Mouse (Mus musculus) MEL (cell line): ENCODE measurements around the gene Ephx4. TPM values are rescaled to one million over a fixed set of nuclear protein-coding genes. Genes with fewer than 3 reads are reported as not detected.
A peak's percentile ranks its signal among the peaks of the same experiment; 100 is the strongest.

Source experiments
- DNase-seq: peaks from one replicate; pipeline ENCODE4 v3.0.0; 2011; ENCODE audit warnings: low read depth, low spot score
- H3K27ac ChIP-seq: 2 replicates; pipeline ENCODE4 v1.5.1; 2012; ENCODE audit warnings: low read depth, mild to moderate bottlenecking, control low read depth, low read length, moderate library complexity; ENCODE audit not compliant: control insufficient read depth
- H3K27me3 ChIP-seq, 2 experiments: fragments of 150-350 bp in 1 of 2; sonication (generic) in 1 of 2; 2 replicates each; pipeline ENCODE4 v1.6.1; 2012; ENCODE audit warnings: low read length in 2 of 2, mild to moderate bottlenecking in 2 of 2, improper control_type of control experiment in 1 of 2, moderate library complexity in 1 of 2; ENCODE audit not compliant: insufficient read depth in 2 of 2, control insufficient read depth in 1 of 2
- H3K36me3 ChIP-seq, 2 experiments: 2 replicates each; pipeline ENCODE4 v1.6.1; 2012 to 2014; ENCODE audit warnings: low read length in 2 of 2, improper control_type of control experiment in 1 of 2, inconsistent platforms in 1 of 2, mild to moderate bottlenecking in 1 of 2; ENCODE audit not compliant: insufficient read depth in 2 of 2, control insufficient read depth in 1 of 2
- H3K4me1 ChIP-seq, 2 experiments: fragments of 150-350 bp in 1 of 2; sonication (generic) in 1 of 2; 2 replicates each; pipeline ENCODE4 v1.6.1; 2012; ENCODE audit warnings: low read length in 2 of 2, improper control_type of control experiment in 1 of 2, mild to moderate bottlenecking in 1 of 2; ENCODE audit not compliant: insufficient read depth in 2 of 2, control insufficient read depth in 1 of 2
- H3K4me3 ChIP-seq, 2 experiments: fragments of 150-350 bp in 1 of 2; sonication (generic) in 1 of 2; 2 replicates each; pipeline ENCODE4 v1.5.1; 2012; ENCODE audit warnings: low read depth in 2 of 2, low read length in 2 of 2, mild to moderate bottlenecking in 2 of 2, moderate library complexity in 2 of 2, control low read depth in 1 of 2, improper control_type of control experiment in 1 of 2; ENCODE audit not compliant: control insufficient read depth in 1 of 2, insufficient read depth in 1 of 2
- H3K79me2 ChIP-seq: 2 replicates; pipeline ENCODE4 v1.6.1; 2012; ENCODE audit warnings: mild to moderate bottlenecking, low read length, moderate library complexity; ENCODE audit not compliant: control insufficient read depth, poor library complexity, insufficient read depth
- H3K9ac ChIP-seq: 2 replicates; pipeline ENCODE4 v1.6.1; 2012; ENCODE audit warnings: low read depth, mild to moderate bottlenecking, control low read depth, low read length, moderate library complexity; ENCODE audit not compliant: control insufficient read depth, poor library complexity, severe bottlenecking
- H3K9me3 ChIP-seq: fragments of 150-350 bp; sonication (generic); replicated peaks from 2 replicates; pipeline ENCODE4 v1.6.1; 2012; ENCODE audit warnings: mild to moderate bottlenecking, low read length, improper control_type of control experiment, moderate library complexity; ENCODE audit not compliant: insufficient read depth
- CHD1 ChIP-seq: IDR thresholded peaks from 2 replicates; pipeline ENCODE4 v1.6.1; 2012; ENCODE audit warnings: low read depth, mild to moderate bottlenecking, inconsistent platforms, low read length, improper control_type of control experiment
- CHD2 ChIP-seq: IDR thresholded peaks from 2 replicates; pipeline ENCODE4 v1.6.1; 2011; ENCODE audit warnings: low read length, improper control_type of control experiment
- CTCF ChIP-seq, 3 experiments: IDR thresholded peaks in 2 of 3; conservative IDR thresholded peaks in 1 of 3; 2 replicates each; pipeline ENCODE4 v1.5.1; 2011 to 2012; ENCODE audit warnings: low read length in 3 of 3, low read depth in 2 of 3, mild to moderate bottlenecking in 2 of 3, improper control_type of control experiment in 1 of 3, inconsistent platforms in 1 of 3, mixed read lengths in 1 of 3, moderate library complexity in 1 of 3; ENCODE audit not compliant: control insufficient read depth in 1 of 3, insufficient read depth in 1 of 3, poor library complexity in 1 of 3, severe bottlenecking in 1 of 3
- E2F4 ChIP-seq: IDR thresholded peaks from 2 replicates; pipeline ENCODE4 v1.6.1; 2011; ENCODE audit warnings: low read depth, low read length, improper control_type of control experiment, borderline replicate concordance
- EP300 ChIP-seq, 2 experiments: IDR thresholded peaks; 2 replicates each; pipeline ENCODE4 v1.6.1; 2011; ENCODE audit warnings: improper control_type of control experiment in 2 of 2, low read length in 2 of 2, low read depth in 1 of 2, mild to moderate bottlenecking in 1 of 2
- GABPA ChIP-seq: IDR thresholded peaks from 2 replicates; pipeline ENCODE4 v1.6.1; 2012; ENCODE audit warnings: low read depth, mild to moderate bottlenecking, inconsistent platforms, low read length, improper control_type of control experiment, moderate library complexity
- HCFC1 ChIP-seq: IDR thresholded peaks from 2 replicates; pipeline ENCODE4 v1.6.1; 2012; ENCODE audit warnings: low read depth, mild to moderate bottlenecking, inconsistent platforms, low read length, improper control_type of control experiment, moderate library complexity
- JUND ChIP-seq: IDR thresholded peaks from 2 replicates; pipeline ENCODE4 v1.6.1; 2011; ENCODE audit warnings: low read depth, mild to moderate bottlenecking, improper control_type of control experiment, low read length
- KAT2A ChIP-seq: conservative IDR thresholded peaks from 2 replicates; pipeline ENCODE4 v1.6.1; 2012; ENCODE audit warnings: low read depth, low read length, improper control_type of control experiment, inconsistent platforms
- MAX ChIP-seq: IDR thresholded peaks from 2 replicates; pipeline ENCODE4 v1.6.1; 2011; ENCODE audit warnings: low read length, improper control_type of control experiment
- MAZ ChIP-seq: IDR thresholded peaks from 2 replicates; pipeline ENCODE4 v1.6.1; 2012; ENCODE audit warnings: low read depth, mild to moderate bottlenecking, inconsistent platforms, low read length, improper control_type of control experiment
- MEF2A ChIP-seq: IDR thresholded peaks from 2 replicates; pipeline ENCODE4 v1.6.1; 2014; ENCODE audit warnings: low read depth, mild to moderate bottlenecking, inconsistent platforms, low read length, improper control_type of control experiment; ENCODE audit not compliant: poor library complexity, insufficient replicate concordance, severe bottlenecking; ENCODE audit errors: extremely low read depth
- MYC ChIP-seq: IDR thresholded peaks from 2 replicates; pipeline ENCODE4 v1.6.1; 2011; ENCODE audit warnings: low read depth, mild to moderate bottlenecking, low read length, improper control_type of control experiment, moderate library complexity
- NELFE ChIP-seq: IDR thresholded peaks from 2 replicates; pipeline ENCODE4 v1.6.1; 2011; ENCODE audit warnings: low read depth, low read length, improper control_type of control experiment
- NRF1 ChIP-seq: IDR thresholded peaks from 2 replicates; pipeline ENCODE4 v1.6.1; 2014; ENCODE audit warnings: low read depth, mild to moderate bottlenecking, inconsistent platforms, low read length, improper control_type of control experiment, moderate library complexity; ENCODE audit not compliant: poor library complexity, insufficient read depth, severe bottlenecking
- POLR2A ChIP-seq, 2 experiments: IDR thresholded peaks; 2 replicates each; pipeline ENCODE4 v1.6.1; 2011 to 2012; ENCODE audit warnings: low read length in 2 of 2, mild to moderate bottlenecking in 2 of 2, control low read depth in 1 of 2, improper control_type of control experiment in 1 of 2, low read depth in 1 of 2, moderate library complexity in 1 of 2; ENCODE audit not compliant: control insufficient read depth in 1 of 2, insufficient read depth in 1 of 2, poor library complexity in 1 of 2
- RAD21 ChIP-seq: IDR thresholded peaks from 2 replicates; pipeline ENCODE4 v1.6.1; 2011; ENCODE audit warnings: mild to moderate bottlenecking, low read depth, low read length, improper control_type of control experiment
- TCF12 ChIP-seq: IDR thresholded peaks from 2 replicates; pipeline ENCODE4 v1.6.1; 2014; ENCODE audit warnings: low read depth, mild to moderate bottlenecking, inconsistent platforms, low read length, improper control_type of control experiment, moderate library complexity
- UBTF ChIP-seq: IDR thresholded peaks from 2 replicates; pipeline ENCODE4 v1.6.1; 2012; ENCODE audit warnings: low read depth, mild to moderate bottlenecking, inconsistent platforms, low read length, improper control_type of control experiment, moderate library complexity, borderline replicate concordance; ENCODE audit not compliant: insufficient read depth
- USF1 ChIP-seq: IDR thresholded peaks from 2 replicates; pipeline ENCODE4 v1.6.1; 2014; ENCODE audit warnings: low read depth, mild to moderate bottlenecking, inconsistent platforms, low read length, improper control_type of control experiment, moderate library complexity
- USF2 ChIP-seq, 2 experiments: IDR thresholded peaks; 2 replicates each; pipeline ENCODE4 v1.6.1; 2011 to 2012; ENCODE audit warnings: improper control_type of control experiment in 2 of 2, low read length in 2 of 2, borderline replicate concordance in 1 of 2, inconsistent platforms in 1 of 2, low read depth in 1 of 2, mild to moderate bottlenecking in 1 of 2; ENCODE audit not compliant: insufficient read depth in 1 of 2
- ZC3H11A ChIP-seq: IDR thresholded peaks from 2 replicates; pipeline ENCODE4 v1.6.1; 2012; ENCODE audit warnings: low read depth, mild to moderate bottlenecking, inconsistent platforms, low read length, improper control_type of control experiment
- ZNF384 ChIP-seq: IDR thresholded peaks from 2 replicates; pipeline ENCODE4 v1.6.1; 2012; ENCODE audit warnings: low read depth, mild to moderate bottlenecking, inconsistent platforms, low read length, improper control_type of control experiment
- polyA plus RNA-seq, 2 experiments: library from polyadenylated mRNA; stranded (reverse) in 1 of 2; unstranded in 1 of 2; fragments of >175 nt in 1 of 2; fragments of >200 nt in 1 of 2; gene quantifications; 2 replicates each; pipeline versions ENCODE4 v1.2.1 to v1.2.4; 2012; ENCODE audit warnings: low replicate concordance in 2 of 2, low read depth in 1 of 2; ENCODE audit not compliant: insufficient read length in 2 of 2, insufficient read depth in 1 of 2, missing spikeins in 1 of 2
- total RNA-seq: library from RNA; depleted of rRNA; stranded (reverse); fragments of 300-350 nt; gene quantifications from 2 replicates; pipeline ENCODE4 v1.2.3, GENCODE M21; 2012

Gene Ephx4
- total and polyA plus RNA-seq, 3 experiments, result 0.39 to 1.4 TPM; not detected in 1

- no peak for DNase-seq
- Histone ChIP-seq H3K4me1 (no peaks in the 10 kb centered on the region), H3K4me3 (no peak overlapping the region), H3K79me2 (no peaks in the 10 kb centered on the region), H3K9ac (no peak overlapping the region), H3K27ac (no peak overlapping the region), H3K9me3 (no peaks in the 10 kb centered on the region), H3K36me3 (no peaks in the 10 kb centered on the region), H3K27me3 (no peaks in the 10 kb centered on the region)
- TF ChIP-seq ZC3H11A, result no peak
- no peak for TF ChIP-seq TCF12
- no peak for TF ChIP-seq NRF1
- TF ChIP-seq NELFE, result no peak
- no peak for TF ChIP-seq POLR2A (IDR thresholded peaks at IDR 0.05; ENCODE audit: control insufficient read depth in 1 of 2, insufficient read depth in 1 of 2, low read depth in 1 of 2, low read length in 2 of 2, poor library complexity in 1 of 2)
- TF ChIP-seq GABPA, result no peak
- TF ChIP-seq CTCF (IDR thresholded peaks at IDR 0.05 in 2 of 3, conservative IDR thresholded peaks at IDR 0.05 in 1 of 3; ENCODE audit: control insufficient read depth in 1 of 3, insufficient read depth in 1 of 3, low read depth in 2 of 3, low read length in 3 of 3, poor library complexity in 1 of 3, severe bottlenecking in 1 of 3), result no peak
These were observed 12.6 kb downstream of the Ephx4 start for GRCm38 (mm10) chr5:107415098-107415497.

- H3K27ac ChIP-seq, result no peak overlapping the region
- no peak overlapping the region for H3K9ac ChIP-seq
- no peaks in the 10 kb centered on the region for H3K27me3 ChIP-seq
- H3K4me1 ChIP-seq, result no peaks in the 10 kb centered on the region
- no peaks in the 10 kb centered on the region for H3K79me2 ChIP-seq
- H3K36me3 ChIP-seq, result no peaks in the 10 kb centered on the region
- no peaks in the 10 kb centered on the region for H3K9me3 ChIP-seq
- TF ChIP-seq ZNF384, result no peak
- TF ChIP-seq UBTF, result no peak
- no peak for TF ChIP-seq EP300 (IDR thresholded peaks at IDR 0.05; ENCODE audit: low read depth in 1 of 2, low read length in 2 of 2)
- no peak for TF ChIP-seq JUND
- no peak for TF ChIP-seq CHD1
- TF ChIP-seq NRF1, result no peak
- no peak for TF ChIP-seq HCFC1
- TF ChIP-seq CHD2, result no peak
- no peak for TF ChIP-seq MYC
- no peak for TF ChIP-seq KAT2A
- no peak for TF ChIP-seq ZC3H11A
- TF ChIP-seq MAX, result no peak
- no peak for TF ChIP-seq CTCF (IDR thresholded peaks at IDR 0.05 in 2 of 3, conservative IDR thresholded peaks at IDR 0.05 in 1 of 3; ENCODE audit: control insufficient read depth in 1 of 3, insufficient read depth in 1 of 3, low read depth in 2 of 3, low read length in 3 of 3, poor library complexity in 1 of 3, severe bottlenecking in 1 of 3)
- TF ChIP-seq E2F4, result no peak
- no peak for TF ChIP-seq MAZ
- no peak for TF ChIP-seq RAD21
- no peak for TF ChIP-seq USF2 (IDR thresholded peaks at IDR 0.05; ENCODE audit: borderline replicate concordance in 1 of 2, insufficient read depth in 1 of 2, low read depth in 1 of 2, low read length in 2 of 2)
- TF ChIP-seq USF1, result no peak
- no peak for TF ChIP-seq MEF2A
- DNase-seq, result peak; percentile 37
- no peak overlapping the region for H3K4me3 ChIP-seq
These were observed 19.1 kb downstream of the Ephx4 start for GRCm38 (mm10) chr5:107421676-107422075.
